In the genomic region with DNA sequence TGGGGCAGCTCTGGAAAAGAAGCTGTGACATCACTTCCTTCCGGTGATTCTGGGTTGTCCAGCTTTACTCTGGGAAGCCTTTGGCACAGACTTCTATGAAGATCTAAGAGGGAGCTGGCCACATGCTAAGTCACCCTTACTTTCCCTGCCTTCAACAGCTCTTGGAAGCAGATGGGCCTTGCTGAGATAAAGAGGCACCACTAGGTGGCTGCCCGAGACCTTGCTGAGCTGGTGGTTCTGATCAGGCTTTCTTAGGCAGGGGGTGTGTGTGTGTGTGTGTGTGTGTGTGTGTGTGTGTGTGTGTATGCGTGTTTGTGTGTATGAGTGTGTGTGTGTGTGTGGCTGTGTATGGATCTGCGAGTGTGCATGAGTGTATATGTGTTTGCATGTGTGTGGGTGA, we compare ENCODE assay signal across 9 mouse cellular contexts. TPM values are rescaled to one million over a fixed set of nuclear protein-coding genes. Genes with fewer than 3 reads are reported as not detected.
DNase-seq lines count a peak whose midpoint lies in the region; ATAC-seq and TF ChIP-seq lines count a peak whose summit lies in the region.
"Had no signal": no experiment of that assay in that cellular context is flagged by ENCODE, and none has a peak within 500 bp of the region (broad histone marks: within the 10 kb centered on the region; RNA-seq: fewer than 3 reads in every experiment).

No protein-coding gene starts in this region.

- H3K36me3 ChIP-seq in testis, adult 2 months (ENCODE audit: control insufficient read depth, insufficient read depth, low read length), result no peaks in the 10 kb centered on the region
- H3K36me3 ChIP-seq in lung, embryonic 15.5 days, result no peaks in the 10 kb centered on the region

- no peak overlapping the region for H3K4me2 ChIP-seq in lung, embryonic 15.5 days

- H3K27ac ChIP-seq in testis, adult 2 months (ENCODE audit: control insufficient read depth, insufficient read depth, low read depth, low read length), result no peak overlapping the region
- H3K27ac ChIP-seq in lung, embryonic 15.5 days, result no peak overlapping the region; the same call in 1 of the 2 replicates

- H3K9me3 ChIP-seq in lung, embryonic 15.5 days, result no peaks in the 10 kb centered on the region
- H3K9me3 ChIP-seq: megakaryocyte, embryonic 14.5 days had no signal

- H3K4me1 ChIP-seq in testis, adult 2 months (ENCODE audit: control insufficient read depth, insufficient read depth, low read length), result peaks cover 12% of the 10 kb centered on the region
- peaks cover 37% of the 10 kb centered on the region for H3K4me1 ChIP-seq in lung, embryonic 15.5 days

- intact Hi-C loops in heart, postnatal 10 days (cut with DNase I), result loop anchor here (1.0 to 2.0 kb wide), 3 partner anchors 70 to 128 kb away; a partner anchor contains a TSS

- no peaks in the 10 kb centered on the region for H3K27me3 ChIP-seq in testis, adult 2 months (ENCODE audit: control insufficient read depth, insufficient read depth, low read length)
- no peaks in the 10 kb centered on the region for H3K27me3 ChIP-seq in lung, embryonic 15.5 days

- no peak for TF ChIP-seq POLR2A in testis, adult 2 months (IDR thresholded peaks at IDR 0.05; ENCODE audit: control insufficient read depth, low read depth, low read length)

- no peak for DNase-seq in testis, postnatal 14 days (ENCODE audit: low spot score)
- peak; percentile 81 for DNase-seq in embryo, embryonic 10.5 days (ENCODE audit: low spot score)
- DNase-seq in heart, postnatal 10 days, result peak; percentile 61 to 76
- peak; percentile 59 to 75 for DNase-seq in kidney, postnatal 36 days
- peak; percentile 40 for DNase-seq in retina, postnatal 7 days (ENCODE audit: low read depth, low spot score)

- 21% methylated on average over 4 of the region's 4 CpGs for WGBS in lung, embryonic 15.5 days

- TF ChIP-seq CTCF in testis, adult 2 months (IDR thresholded peaks at IDR 0.05; ENCODE audit: control insufficient read depth, insufficient read depth, insufficient replicate concordance, low read depth, low read length), result peak; percentile 34; the same call in 1 of the 2 replicates

- peak; percentile 1; the same call in 1 of the 2 replicates for ATAC-seq in lung, embryonic 15.5 days (ENCODE audit: borderline replicate concordance, extremely low read depth, low FRiP score, low TSS enrichment)
- ATAC-seq in monocyte, adult 5-6 weeks (replicated peaks; ENCODE audit: insufficient number of reproducible peaks, low FRiP score, low TSS enrichment, poor library complexity, severe bottlenecking), result no peak

- H3K4me3 ChIP-seq in testis, adult 2 months (ENCODE audit: control insufficient read depth, low read depth, low read length), result no peak overlapping the region
- no peak overlapping the region for H3K4me3 ChIP-seq in lung, embryonic 15.5 days
- H3K4me3 ChIP-seq: megakaryocyte, embryonic 14.5 days had no signal

- no peak overlapping the region for H3K9ac ChIP-seq in lung, embryonic 15.5 days

RNA-seq across cellular contexts. Expression of a gene that starts 13.4 kb away (rescaled TPM):
- 4.0 and 4.4 TPM in 2 replicates for polyA plus RNA-seq in testis, adult 2 months (2012; rRNA removed)
- 1 to 10 TPM; 3.6 to 4.0 TPM for total RNA-seq in heart, postnatal 10 days (2021)
- 10.7 TPM in 2 replicates for polyA plus RNA-seq in lung, embryonic 15.5 days (2015; fragmentation: Nextera tagmentation; extraction: Ambion mirVana)
- 0.85 to 3.6 TPM (median 1.7 TPM) in 3 replicates for total RNA-seq in monocyte, adult 5-6 weeks (2017)
